Mouse (Mus musculus) heart, embryonic 11.5 days (tissue): ENCODE data around the gene Eno3. TPM values are rescaled to one million over a fixed set of nuclear protein-coding genes. Genes with fewer than 3 reads are reported as not detected.

Source experiments
- ATAC-seq: fragments of 200-750 bp; cut with Nextera tagmentation; replicated peaks from 2 replicates; pipeline ENCODE4 v1.8.0; 2017; ENCODE audit warnings: moderate library complexity; ENCODE audit not compliant: insufficient number of reproducible peaks, low FRiP score, low TSS enrichment
- H3K27ac ChIP-seq: fragments of 300-500 bp; sonication (generic); 2 replicates; pipeline ENCODE4 v1.5.1; 2014; ENCODE audit warnings: mild to moderate bottlenecking, low read depth, low read length
- H3K27me3 ChIP-seq: fragments of 300-500 bp; sonication (generic); 2 replicates; pipeline ENCODE4 v1.6.1; 2014; ENCODE audit warnings: mild to moderate bottlenecking, low read length, mixed read lengths; ENCODE audit not compliant: control insufficient read depth, insufficient read depth
- H3K36me3 ChIP-seq: fragments of 300-500 bp; sonication (generic); 2 replicates; pipeline ENCODE4 v1.6.1; 2014; ENCODE audit warnings: mild to moderate bottlenecking, low read length, moderate library complexity, mixed read lengths; ENCODE audit not compliant: control insufficient read depth, insufficient read depth
- H3K4me1 ChIP-seq: fragments of 300-500 bp; sonication (generic); 2 replicates; pipeline ENCODE4 v1.6.1; 2014; ENCODE audit warnings: low read length; ENCODE audit not compliant: control insufficient read depth, insufficient read depth
- H3K4me2 ChIP-seq: fragments of 300-500 bp; sonication (generic); 2 replicates; pipeline ENCODE4 v1.6.1; 2014; ENCODE audit warnings: mild to moderate bottlenecking, moderate library complexity
- H3K4me3 ChIP-seq: fragments of 300-500 bp; sonication (generic); 2 replicates; pipeline ENCODE4 v1.5.1; 2014; ENCODE audit warnings: low read depth, low read length
- H3K9ac ChIP-seq: fragments of 300-500 bp; sonication (generic); 2 replicates; pipeline ENCODE4 v1.6.1; 2014; ENCODE audit warnings: mild to moderate bottlenecking, low read depth, low read length, moderate library complexity
- H3K9me3 ChIP-seq: fragments of 300-500 bp; sonication (generic); replicated peaks from 2 replicates; pipeline ENCODE4 v1.6.1; 2016; ENCODE audit warnings: low read length; ENCODE audit not compliant: control insufficient read depth
- WGBS: fragments of 180-500 bp; shearing (Covaris S2); extraction: QIAGEN DNeasy Blood & Tissue Kit; methylation state at CpG from one replicate; pipeline ENCODE4 v1.1.7; 2014; ENCODE audit not compliant: insufficient replicate concordance; 5-methylcytosine and 5-hydroxymethylcytosine counted together
- polyA plus RNA-seq: library from polyadenylated mRNA; unstranded; fragments of >200 nt; fragmentation: Nextera tagmentation; extraction: Ambion mirVana; gene quantifications from 2 replicates; pipeline ENCODE4 v1.2.1, GENCODE M21; 2014

Eno3 gene
- polyA plus RNA-seq, 1 experiment from 2014 or later = 272 TPM

GRCm38 (mm10) chr11:70667271-70668150 lies 10.5 kb downstream of the Eno3 start:
- Histone ChIP-seq H3K4me2 (peak overlapping the region; percentile 91), H3K9ac (peak overlapping the region; percentile 68), H3K4me1 (peaks cover 18% of the 10 kb centered on the region), H3K27ac (peak overlapping the region; percentile 97), H3K4me3 (peak overlapping the region; percentile 75), H3K27me3 (no peaks in the 10 kb centered on the region), H3K9me3 (no peaks in the 10 kb centered on the region), H3K36me3 (peaks cover 30% of the 10 kb centered on the region)
- no peak for ATAC-seq
- 75% methylated on average over 14 of the region's 14 CpGs for WGBS

GRCm38 (mm10) chr11:70668335-70668770 lies 11.4 kb downstream of the Eno3 start:
- Histone ChIP-seq H3K4me2 (peak overlapping the region; percentile 91), H3K9me3 (no peaks in the 10 kb centered on the region), H3K4me1 (peaks cover 18% of the 10 kb centered on the region), H3K27me3 (no peaks in the 10 kb centered on the region), H3K9ac (peak overlapping the region; percentile 68), H3K27ac (peak overlapping the region; percentile 97), H3K36me3 (peaks cover 23% of the 10 kb centered on the region), H3K4me3 (peak overlapping the region; percentile 75)
- ATAC-seq = peak; percentile 46
- WGBS = under 1% methylated on average over 15 of the region's 15 CpGs

- peak; percentile 92 for ATAC-seq
- peaks cover 18% of the 10 kb centered on the region for H3K4me1 ChIP-seq
- no peaks in the 10 kb centered on the region for H3K9me3 ChIP-seq
- H3K9ac ChIP-seq = peak within 1 kb of the TSS; percentile 89
- WGBS = under 1% methylated on average over 44 of the region's 44 CpGs
- peak within 1 kb of the TSS; percentile 91 for H3K4me2 ChIP-seq
- peaks cover 21% of the 10 kb centered on the region for H3K36me3 ChIP-seq
- H3K4me3 ChIP-seq = peak within 1 kb of the TSS; percentile 75
- peak within 1 kb of the TSS; percentile 97 for H3K27ac ChIP-seq
- H3K27me3 ChIP-seq = no peaks in the 10 kb centered on the region
Measured at GRCm38 (mm10) chr11:70668771-70669505, 11.9 kb downstream of the Eno3 start, which contains the start of gene Spag7. TSS of gene Spag7 (minus strand) at chr11:70669416.

- ATAC-seq = peak; percentile 27
- under 1% methylated on average over 31 of the region's 31 CpGs for WGBS
- no peaks in the 10 kb centered on the region for H3K9me3 ChIP-seq
- H3K4me2 ChIP-seq = peak overlapping the region; percentile 91
- peaks cover 18% of the 10 kb centered on the region for H3K4me1 ChIP-seq
- H3K4me3 ChIP-seq = peak overlapping the region; percentile 75
- H3K27ac ChIP-seq = peak overlapping the region; percentile 97
- H3K9ac ChIP-seq = peak overlapping the region; percentile 89
- H3K36me3 ChIP-seq = peaks cover 19% of the 10 kb centered on the region
- no peaks in the 10 kb centered on the region for H3K27me3 ChIP-seq
Measured at GRCm38 (mm10) chr11:70669582-70670345, 12.8 kb downstream of the Eno3 start.

- Histone ChIP-seq H3K4me2 (peak overlapping the region; percentile 91), H3K9me3 (no peaks in the 10 kb centered on the region), H3K4me3 (peak overlapping the region; percentile 75), H3K27ac (peak overlapping the region; percentile 97), H3K4me1 (peaks cover 18% of the 10 kb centered on the region), H3K27me3 (no peaks in the 10 kb centered on the region), H3K9ac (peak overlapping the region; percentile 89), H3K36me3 (peaks cover 14% of the 10 kb centered on the region)
- WGBS = 46% methylated on average over 14 of the region's 14 CpGs
- no peak for ATAC-seq
Measured at GRCm38 (mm10) chr11:70670483-70670882, 13.5 kb downstream of the Eno3 start.

- H3K36me3 ChIP-seq = peaks cover 11% of the 10 kb centered on the region
Measured at GRCm38 (mm10) chr11:70671333-70672047, 14.5 kb downstream of the Eno3 start.

GRCm38 (mm10) chr11:70674014-70674413 lies 17.0 kb downstream of the Eno3 start:
- Histone ChIP-seq H3K9me3 (no peaks in the 10 kb centered on the region), H3K4me3 (no peak overlapping the region), H3K27me3 (no peaks in the 10 kb centered on the region), H3K9ac (no peak overlapping the region), H3K27ac (no peak overlapping the region), H3K36me3 (peaks cover 13% of the 10 kb centered on the region), H3K4me2 (no peak overlapping the region), H3K4me1 (peaks cover 12% of the 10 kb centered on the region)
- no peak for ATAC-seq
- 83% methylated on average over 6 of the region's 6 CpGs for WGBS

More at GRCm38 (mm10) chr11:70671333-70672047, 14.5 kb downstream of the Eno3 start:
- H3K27me3 ChIP-seq = no peaks in the 10 kb centered on the region
- H3K4me3 ChIP-seq = no peak overlapping the region
- 0 out of 2 replicates have a peak overlapping the region, but pooled peaks have one; percentile 16 for H3K9ac ChIP-seq
- peak overlapping the region; percentile 91; the same call in 1 of the 2 replicates for H3K4me2 ChIP-seq
- no peak overlapping the region for H3K27ac ChIP-seq
- no peak for ATAC-seq
- 74% methylated on average over 16 of the region's 16 CpGs for WGBS
- H3K4me1 ChIP-seq = peaks cover 18% of the 10 kb centered on the region
- H3K9me3 ChIP-seq = no peaks in the 10 kb centered on the region
